Mouse (Mus musculus) naive thymus-derived CD4-positive, alpha-beta T cell, adult 5 months (primary cell): ENCODE measurements around the gene Sptbn2. TPM values are rescaled to one million over a fixed set of nuclear protein-coding genes. Genes with fewer than 3 reads are reported as not detected.

Experiments used
- polyA plus RNA-seq: library from polyadenylated mRNA; unstranded; fragments of 100-300 nt; shearing (Covaris generic); gene quantifications from one replicate; pipeline ENCODE4 v1.2.1, GENCODE M21; 2017

Sptbn2 gene
- polyA plus RNA-seq = 0.21 TPM

DNA sequence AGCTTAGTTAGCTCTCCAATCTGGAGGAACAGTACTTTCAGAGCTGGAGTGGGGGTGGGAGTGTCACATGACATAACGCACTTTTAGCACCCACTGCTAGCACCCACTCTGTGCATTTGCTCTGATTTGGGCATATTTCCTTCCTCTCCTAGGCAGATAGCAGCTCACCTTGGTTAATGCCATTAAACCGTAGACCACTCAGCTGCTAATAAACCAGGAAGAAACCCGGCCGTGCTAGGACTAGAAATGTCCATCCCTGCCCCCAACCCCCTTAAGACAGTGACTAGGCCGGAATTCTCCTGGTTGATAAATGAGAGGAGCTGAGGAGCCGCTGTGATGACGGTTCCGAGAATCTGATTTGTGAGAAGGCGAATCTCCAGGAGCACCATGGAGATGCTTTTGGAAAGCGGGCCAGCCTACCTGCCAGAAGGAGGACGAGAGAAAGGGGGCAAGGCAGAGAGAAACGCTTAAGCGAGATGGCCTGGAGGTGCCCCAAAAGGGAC lies at the start of gene Sptbn2:
Gene Sptbn2 (plus strand): TSS at position 70 of the 503 bp plus-strand sequence.

DNA sequence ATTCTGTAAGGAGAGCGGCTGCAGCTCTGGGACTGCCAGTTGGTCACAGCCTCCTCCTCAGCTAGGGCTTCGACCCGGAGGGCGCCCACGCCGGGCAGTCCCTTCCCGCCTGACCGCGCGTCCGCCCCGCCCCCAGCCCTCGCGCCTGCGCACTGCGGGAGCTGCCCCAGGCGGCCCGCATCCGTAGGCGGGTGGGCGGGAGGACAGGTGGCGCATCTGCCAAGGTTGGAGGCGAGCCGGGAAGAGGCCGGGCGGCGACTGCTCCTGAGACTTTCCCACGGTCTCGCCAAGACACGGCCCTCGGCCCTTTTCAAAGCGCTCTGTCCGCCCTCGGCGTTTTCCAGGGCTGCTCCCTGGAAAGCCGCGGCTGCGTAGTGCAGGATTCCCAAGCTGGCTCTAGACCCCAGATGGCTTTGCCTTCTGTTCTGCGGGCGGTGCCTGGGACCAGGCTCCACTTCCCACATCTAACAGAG lies 12.7 kb upstream of the Sptbn2 start, which contains the start of gene Gm960:
Gene Gm960 (minus strand): TSS at position 464 of the 473 bp plus-strand sequence.

DNA sequence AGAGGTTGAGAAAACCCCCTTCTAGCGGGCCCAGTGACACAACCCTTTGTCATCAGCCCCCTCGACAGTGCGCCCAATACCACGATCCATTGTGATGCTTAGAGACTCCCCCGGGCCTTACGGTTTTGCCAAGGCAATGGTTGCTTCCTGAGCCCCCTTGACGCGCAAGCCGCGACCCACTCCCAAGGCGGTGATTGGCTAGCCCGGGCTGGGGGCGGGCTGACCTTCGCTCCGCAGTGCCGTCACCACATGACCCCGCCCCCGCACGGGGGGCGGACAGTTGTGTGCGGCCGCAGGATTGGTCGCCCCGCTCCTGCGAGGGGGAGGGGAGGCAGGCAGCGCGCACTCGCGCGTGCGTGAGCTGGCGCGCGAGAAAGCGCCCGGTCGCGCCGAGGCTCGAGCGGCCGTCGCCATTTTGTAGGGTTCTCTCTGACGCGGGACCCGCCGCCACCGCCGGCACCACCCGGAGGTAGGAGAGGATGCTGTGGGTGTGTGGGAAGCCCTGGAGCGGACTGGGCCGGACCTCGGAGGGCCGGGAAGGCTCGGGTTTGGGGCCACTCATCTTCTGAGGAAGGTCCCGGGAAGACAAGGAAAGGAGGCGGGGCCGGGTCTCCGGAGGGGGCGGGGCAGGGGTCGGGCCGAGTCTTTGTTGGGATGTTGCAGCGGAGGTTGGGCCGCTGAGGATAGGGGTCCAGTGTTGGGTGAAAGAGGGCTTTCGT lies 45.4 kb downstream of the Sptbn2 start, which contains the start of gene Rbm4b:
Gene Rbm4b (plus strand): TSS at position 305 of the 719 bp plus-strand sequence.

GRCm38 (mm10) chr19:4793831-4794422 lies 83.0 kb downstream of the Sptbn2 start, which contains the start of gene Rbm4:
Rbm4 (minus strand) TSS chr19:4793901.

Other genes starting within 250 kb of the Sptbn2 start
- 0.17 TPM for gene Syt12, start 233.7 kb upstream of the Sptbn2 start, polyA plus RNA-seq
- gene 2010003K11Rik, start 212.6 kb upstream of the Sptbn2 start, polyA plus RNA-seq = not detected
- gene Pcx, start 200.7 kb upstream of the Sptbn2 start, polyA plus RNA-seq = 3.6 TPM
- not detected for gene Lrfn4, start 95.5 kb upstream of the Sptbn2 start, polyA plus RNA-seq
- 105 TPM for gene Rce1, start 85.5 kb upstream of the Sptbn2 start, polyA plus RNA-seq
- gene Gm960, start 12.5 kb upstream of the Sptbn2 start, polyA plus RNA-seq = not detected
- gene Rbm4b, start 45.3 kb downstream of the Sptbn2 start, polyA plus RNA-seq = 75.2 TPM
- 47.7 TPM for gene Rbm4, start 82.7 kb downstream of the Sptbn2 start, polyA plus RNA-seq
- 28.1 TPM for gene Gm21992, start 100.4 kb downstream of the Sptbn2 start, polyA plus RNA-seq
- 102 TPM for gene Rbm14, start 100.5 kb downstream of the Sptbn2 start, polyA plus RNA-seq
- 71.3 TPM for gene Ccs, start 128.2 kb downstream of the Sptbn2 start, polyA plus RNA-seq
- not detected for gene Ccdc87, start 128.2 kb downstream of the Sptbn2 start, polyA plus RNA-seq
- gene Ctsf, start 144.0 kb downstream of the Sptbn2 start, polyA plus RNA-seq = 13.9 TPM
- gene Actn3, start 166.7 kb downstream of the Sptbn2 start, polyA plus RNA-seq = not detected
- gene Zdhhc24, start 167.5 kb downstream of the Sptbn2 start, polyA plus RNA-seq = 4.3 TPM
- 0.37 TPM for gene Bbs1, start 195.5 kb downstream of the Sptbn2 start, polyA plus RNA-seq
- gene Dpp3, start 217.1 kb downstream of the Sptbn2 start, polyA plus RNA-seq = 59.0 TPM
- gene Peli3, start 232.0 kb downstream of the Sptbn2 start, polyA plus RNA-seq = 1.4 TPM